13 mouse cellular contexts compared by ENCODE assay signal in the genomic region with DNA sequence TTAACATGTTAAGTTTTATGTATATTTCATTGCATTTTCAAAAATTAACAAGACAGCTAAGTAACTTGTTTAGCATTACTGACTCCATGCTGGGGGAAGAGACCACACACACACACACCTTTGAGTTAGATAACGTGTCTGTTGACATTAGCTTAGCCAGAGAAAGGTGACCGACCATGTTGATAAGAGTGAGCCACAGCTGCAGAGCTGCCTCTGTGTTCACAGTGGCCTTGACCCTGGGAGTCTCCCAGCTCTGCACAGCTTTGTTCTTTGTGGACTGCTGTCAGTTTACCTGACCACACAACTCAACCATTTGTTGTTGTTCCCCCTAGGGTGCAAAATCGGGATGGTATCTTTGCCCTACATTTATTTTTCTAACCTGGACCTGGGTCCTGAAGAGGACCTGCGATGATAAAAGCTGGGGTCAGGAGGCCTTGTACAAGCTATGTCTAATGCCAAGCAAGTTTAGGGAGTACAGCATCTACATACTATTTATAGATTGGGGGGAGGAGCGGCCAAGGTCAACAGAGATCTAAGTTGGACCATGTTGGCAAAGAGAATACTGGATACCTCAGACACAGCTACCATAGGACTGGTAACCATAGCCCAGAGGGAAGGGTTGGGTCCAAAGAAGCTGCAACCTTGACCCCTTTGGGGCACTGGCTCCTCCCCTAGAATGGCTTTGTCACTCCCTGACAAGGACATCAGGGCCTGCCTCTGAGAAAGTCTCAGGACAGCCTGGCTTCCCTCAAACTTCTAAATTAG. TPM values are rescaled to one million over a fixed set of nuclear protein-coding genes. Genes with fewer than 3 reads are reported as not detected.
DNase-seq lines count a peak whose midpoint lies in the region; ATAC-seq lines count a peak whose summit lies in the region.
"Had no signal": no experiment of that assay in that cellular context is flagged by ENCODE, and none has a peak within 500 bp of the region (broad histone marks: within the 10 kb centered on the region; RNA-seq: fewer than 3 reads in every experiment).

No protein-coding gene starts in this region.

- no peaks in the 10 kb centered on the region for H3K27me3 ChIP-seq in heart, embryonic 13.5 days (replicated peaks)
- no peaks in the 10 kb centered on the region for H3K27me3 ChIP-seq in liver, embryonic 15.5 days
- H3K27me3 ChIP-seq: forebrain, embryonic 15.5 days had no signal

- DNase-seq in ovary, adult 18-20 months (ENCODE audit: low spot score), result peak; percentile 22
- DNase-seq in ovary, postnatal 14 days (ENCODE audit: low spot score), result no peak
- DNase-seq in gastrocnemius, postnatal 10 days, result no peak
- DNase-seq in lung, postnatal 14 days, result no peak
- DNase-seq: cerebellum, adult 18-20 months; left cerebral cortex, postnatal 4 days; thymus, adult 2 months had no signal

- peaks cover 42% of the 10 kb centered on the region for H3K4me1 ChIP-seq in heart, embryonic 13.5 days
- H3K4me1 ChIP-seq in liver, embryonic 15.5 days (replicated peaks), result peaks cover 40% of the 10 kb centered on the region

- 33% methylated on average over 5 of the region's 5 CpGs for WGBS in heart, embryonic 13.5 days
- 46% methylated on average over 5 of the region's 5 CpGs for WGBS in liver, embryonic 15.5 days (ENCODE audit: insufficient replicate concordance)

- H3K9me3 ChIP-seq in heart, embryonic 13.5 days, result no peaks in the 10 kb centered on the region
- no peaks in the 10 kb centered on the region for H3K9me3 ChIP-seq in liver, embryonic 15.5 days (replicated peaks)
- H3K9me3 ChIP-seq: forebrain, embryonic 15.5 days had no signal

- no peak overlapping the region for H3K4me3 ChIP-seq in heart, embryonic 13.5 days
- no peak overlapping the region for H3K4me3 ChIP-seq in liver, embryonic 15.5 days (replicated peaks)
- H3K4me3 ChIP-seq: forebrain, embryonic 15.5 days had no signal

- peaks cover 39% of the 10 kb centered on the region for H3K36me3 ChIP-seq in heart, embryonic 13.5 days
- peaks cover 32% of the 10 kb centered on the region for H3K36me3 ChIP-seq in liver, embryonic 15.5 days (replicated peaks)

- H3K9ac ChIP-seq in heart, embryonic 13.5 days, result no peak overlapping the region
- no peak overlapping the region for H3K9ac ChIP-seq in liver, embryonic 15.5 days
- H3K9ac ChIP-seq: forebrain, embryonic 15.5 days had no signal

- peak overlapping the region; percentile 36 for H3K4me2 ChIP-seq in heart, embryonic 13.5 days
- H3K4me2 ChIP-seq in liver, embryonic 15.5 days, result 0 out of 2 replicates have a peak overlapping the region, but pooled peaks have one; percentile 4
- H3K4me2 ChIP-seq: forebrain, embryonic 15.5 days; midbrain, embryonic 11.5 days had no signal

- peak overlapping the region; percentile 57 for H3K27ac ChIP-seq in heart, embryonic 13.5 days (replicated peaks)
- H3K27ac ChIP-seq in liver, embryonic 15.5 days (replicated peaks), result peak overlapping the region; percentile 64
- H3K27ac ChIP-seq: forebrain, embryonic 15.5 days; kidney, postnatal 0 days had no signal

- ATAC-seq in heart, embryonic 13.5 days (ENCODE audit: extremely low read depth, insufficient number of reproducible peaks, low FRiP score, low TSS enrichment), result no peak
- peak; percentile 60 for ATAC-seq in liver, embryonic 15.5 days (ENCODE audit: insufficient read depth)
- no peak for ATAC-seq in megakaryocyte progenitor cell, adult 5-6 weeks (replicated peaks; ENCODE audit: poor library complexity)
- ATAC-seq: forebrain, embryonic 15.5 days had no signal

RNA-seq across cellular contexts. Expression of gene Polr1a, which starts 3.0 kb away (rescaled TPM):
- 23.1 and 24.2 TPM in 2 replicates for polyA plus RNA-seq in heart, embryonic 13.5 days (2015; fragmentation: Nextera tagmentation; extraction: Ambion mirVana)
- 13.0 and 13.5 TPM in 2 replicates for polyA plus RNA-seq in liver, embryonic 15.5 days (2015; fragmentation: Nextera tagmentation; extraction: Ambion mirVana)
- total RNA-seq in gastrocnemius, postnatal 10 days (2021), result 10 to 100 TPM; 32.8 to 35.7 TPM
- 35.4 and 39.2 TPM in 2 replicates for total RNA-seq in megakaryocyte progenitor cell, adult 5-6 weeks (2015)
- 75.9 and 99.9 TPM in 2 replicates for total RNA-seq in megakaryocyte progenitor cell, adult 5-6 weeks (2017)

RNA-seq across cellular contexts. Expression of gene Ptcd3, which starts 3.3 kb away (rescaled TPM):
- polyA plus RNA-seq in heart, embryonic 13.5 days (2015; fragmentation: Nextera tagmentation; extraction: Ambion mirVana), result 95.2 and 102 TPM in 2 replicates
- 50.9 and 52.1 TPM in 2 replicates for polyA plus RNA-seq in liver, embryonic 15.5 days (2015; fragmentation: Nextera tagmentation; extraction: Ambion mirVana)
- 10 to 100 TPM; 71.1 to 76.2 TPM for total RNA-seq in gastrocnemius, postnatal 10 days (2021)
- total RNA-seq in megakaryocyte progenitor cell, adult 5-6 weeks (2015), result 139 and 162 TPM in 2 replicates
- 139 and 203 TPM in 2 replicates for total RNA-seq in megakaryocyte progenitor cell, adult 5-6 weeks (2017)
